Mouse (Mus musculus) ES-Bruce4 (cell line): ENCODE results near the gene Eif4a1.

Source experiments
- CTCF ChIP-seq: IDR thresholded peaks from one replicate; pipeline ENCODE4 v1.8.1; 2011; ENCODE audit warnings: low read depth, low read length
- POLR2A ChIP-seq: IDR thresholded peaks from one replicate; pipeline ENCODE4 v1.8.1; 2011; ENCODE audit warnings: low read length; ENCODE audit not compliant: insufficient read depth

- TF ChIP-seq CTCF, result peak; percentile 72
- peak; percentile 23 for TF ChIP-seq POLR2A
These were observed 39.7 kb downstream of the Eif4a1 start, which contains the start of gene Fxr2 for GRCm38 (mm10) chr11:69632284-69633089.
